Mouse (Mus musculus) spleen, embryonic (tissue): ENCODE results near the gene Cacnb4.

ENCODE experiments used
- CTCF ChIA-PET: fragments of 350-600 bp; sonication (Branson Sonifier 250); formaldehyde crosslinking; loops from one replicate; lab custom pipeline; 2022; lab: Charles Lee

The Cacnb4 gene

GRCm38 (mm10) chr2:52651547-52651946 lies 25.1 kb downstream of the Cacnb4 start:
- CTCF ChIA-PET, result no interaction called here

GRCm38 (mm10) chr2:52647255-52647998 lies 29.2 kb downstream of the Cacnb4 start:
- CTCF ChIA-PET, result no interaction called here

- CTCF ChIA-PET, result no interaction called here
Measured at GRCm38 (mm10) chr2:52643657-52644056, 33.0 kb downstream of the Cacnb4 start.

DNA sequence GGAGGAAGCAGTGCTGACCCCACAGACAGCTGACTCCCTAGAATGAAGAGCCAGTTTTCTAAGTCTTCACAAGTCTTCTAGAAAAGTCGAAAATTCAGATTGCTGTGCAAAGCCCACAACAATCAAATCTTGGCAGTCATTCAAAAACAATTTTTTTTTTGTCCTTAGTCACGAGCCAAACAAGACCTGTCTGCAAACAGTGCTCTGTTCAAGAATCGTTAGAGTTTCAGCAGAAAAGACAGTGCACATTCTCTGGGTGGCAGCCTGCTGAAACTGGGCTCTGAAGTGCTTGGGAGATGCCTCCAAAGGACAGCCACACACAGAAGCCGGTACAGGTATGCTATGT lies 37.1 kb downstream of the Cacnb4 start:
- CTCF ChIA-PET, result interaction anchor here (0.6 kb wide), 1 partner anchor 125 kb away, joined by 4 read pairs; no protein-coding TSS in a partner anchor

- CTCF ChIA-PET, result interaction anchor here (0.6 kb wide), 1 partner anchor 126 kb away, joined by 4 read pairs; no protein-coding TSS in a partner anchor
Measured at GRCm38 (mm10) chr2:52638857-52639529, 37.6 kb downstream of the Cacnb4 start.

- CTCF ChIA-PET, result no interaction called here
Measured at GRCm38 (mm10) chr2:52638226-52638625, 38.4 kb downstream of the Cacnb4 start.

DNA sequence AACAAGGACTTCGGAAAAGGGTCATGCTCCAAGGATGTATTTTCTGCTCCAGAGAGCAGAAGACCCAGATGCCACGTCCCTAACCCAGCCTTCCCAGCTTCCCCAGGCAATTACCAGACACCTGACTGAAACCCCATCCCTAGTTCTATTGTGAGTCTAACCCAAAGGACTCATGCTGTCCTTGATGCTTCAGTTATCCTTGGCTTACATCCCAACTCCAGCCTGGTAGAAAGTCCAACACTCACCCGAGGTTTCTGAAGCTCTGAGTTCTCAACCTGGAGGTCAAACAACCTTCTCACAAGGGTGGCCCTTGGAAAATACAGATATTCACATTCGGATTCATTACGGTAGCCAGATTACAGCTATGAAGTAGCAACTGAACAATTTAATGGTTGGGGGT lies 40.6 kb downstream of the Cacnb4 start:
- CTCF ChIA-PET, result no interaction called here

DNA sequence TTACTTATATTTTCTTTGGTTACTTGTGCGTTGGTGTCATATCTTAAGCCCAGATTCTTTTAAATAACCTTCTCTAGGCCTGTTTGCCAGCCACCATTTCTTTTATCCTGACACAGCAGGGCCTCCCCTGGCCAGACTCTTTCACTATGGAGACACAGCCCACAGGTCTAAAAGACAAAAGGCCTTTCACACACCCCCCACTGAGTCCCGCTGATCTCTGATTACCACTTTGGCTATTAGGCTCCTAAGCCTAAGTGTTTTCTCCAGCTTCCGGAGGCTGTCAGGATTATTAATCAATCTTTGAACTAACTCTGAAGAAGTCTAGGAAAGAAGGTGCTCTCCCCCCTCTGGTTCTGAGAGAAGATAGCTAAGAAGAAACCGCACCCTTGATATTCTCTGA lies 41.3 kb downstream of the Cacnb4 start:
- CTCF ChIA-PET, result no interaction called here

GRCm38 (mm10) chr2:52632880-52633279 lies 43.8 kb downstream of the Cacnb4 start:
- CTCF ChIA-PET, result no interaction called here

DNA sequence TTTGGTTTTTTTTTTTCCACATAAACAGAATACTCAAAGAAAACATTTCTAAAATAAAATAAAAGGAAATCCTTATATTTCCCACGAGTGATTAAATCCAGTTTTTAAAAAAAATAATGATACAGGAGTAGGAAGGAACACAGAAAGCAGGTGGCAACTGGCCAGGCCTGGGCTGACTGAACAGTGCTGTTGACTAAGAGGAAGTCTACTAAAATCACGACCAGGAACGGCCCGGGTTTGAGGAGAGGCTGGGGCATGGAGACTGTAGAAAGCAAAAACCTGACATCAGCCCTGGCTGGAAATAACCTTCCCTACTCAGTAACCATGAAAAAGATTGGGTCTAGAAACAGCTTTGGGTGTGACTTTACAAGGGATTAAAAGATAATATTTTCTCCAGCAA lies 48.4 kb downstream of the Cacnb4 start:
- CTCF ChIA-PET, result no interaction called here

DNA sequence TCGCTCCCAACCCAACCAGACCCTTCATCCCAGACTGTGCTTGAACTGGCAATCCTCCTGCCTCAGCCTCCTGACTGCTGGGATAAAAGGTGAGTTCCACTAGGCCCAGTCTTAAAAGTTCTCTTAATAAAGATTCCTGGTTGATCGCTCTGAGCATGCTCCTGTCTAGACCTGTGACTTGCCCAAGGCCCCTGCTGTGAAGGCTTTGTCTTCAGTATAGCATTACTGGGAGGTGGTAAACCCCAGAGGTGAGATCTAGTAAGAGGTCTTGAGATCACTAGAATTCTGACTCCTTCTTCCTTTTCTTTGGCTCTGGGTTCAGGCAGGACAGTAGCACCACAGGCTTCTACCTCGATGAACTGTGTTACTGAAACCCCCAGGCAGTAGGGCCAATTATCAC lies 50.4 kb downstream of the Cacnb4 start:
- CTCF ChIA-PET, result no interaction called here

DNA sequence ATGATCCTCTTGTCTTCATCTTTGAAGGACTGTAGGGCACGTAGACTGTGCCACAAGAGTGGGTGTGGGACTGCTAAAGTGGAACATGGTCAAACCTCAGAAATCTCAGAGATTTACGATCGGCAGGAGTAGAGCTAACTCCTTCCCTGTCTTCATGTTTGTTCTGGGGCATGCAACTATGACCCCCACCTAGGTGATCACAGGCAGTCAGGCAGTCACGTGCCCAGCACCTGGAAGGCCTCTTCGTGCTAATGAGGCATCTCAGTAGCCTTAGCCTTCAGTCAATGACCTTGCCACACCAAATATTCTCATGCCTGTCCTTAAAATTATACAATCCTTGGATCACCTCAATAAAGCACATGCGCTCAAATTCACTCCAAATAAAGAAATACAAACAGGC lies 50.9 kb downstream of the Cacnb4 start:
- CTCF ChIA-PET, result no interaction called here

GRCm38 (mm10) chr2:52623921-52624404 lies 52.7 kb downstream of the Cacnb4 start:
- CTCF ChIA-PET, result interaction anchor here (0.5 kb wide), 1 partner anchor 461 kb away, joined by 3 read pairs; no protein-coding TSS in a partner anchor

DNA sequence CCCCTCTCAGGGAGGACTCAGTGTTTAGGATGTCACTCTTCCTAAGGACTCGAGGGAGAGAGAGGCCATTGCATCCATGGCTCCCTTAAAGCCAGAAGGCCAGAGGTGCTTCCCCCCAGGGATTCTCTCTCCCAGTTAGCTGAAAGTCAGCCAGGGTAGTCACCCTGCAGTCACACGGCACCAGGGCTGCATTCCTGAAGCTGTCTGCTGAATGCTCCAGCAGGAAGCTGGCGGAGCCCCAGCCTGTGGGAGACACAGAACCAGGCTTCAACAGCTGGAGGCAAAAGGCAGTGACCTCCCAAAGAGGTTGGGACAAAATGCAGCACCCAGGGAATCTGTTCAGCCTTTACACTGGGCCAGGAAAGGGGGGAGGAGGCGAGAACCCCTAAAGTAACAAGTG lies 53.2 kb downstream of the Cacnb4 start:
- CTCF ChIA-PET, result no interaction called here

GRCm38 (mm10) chr2:52622616-52623015 lies 54.0 kb downstream of the Cacnb4 start:
- CTCF ChIA-PET, result no interaction called here

GRCm38 (mm10) chr2:52619406-52619974 lies 57.1 kb downstream of the Cacnb4 start:
- CTCF ChIA-PET, result no interaction called here

DNA sequence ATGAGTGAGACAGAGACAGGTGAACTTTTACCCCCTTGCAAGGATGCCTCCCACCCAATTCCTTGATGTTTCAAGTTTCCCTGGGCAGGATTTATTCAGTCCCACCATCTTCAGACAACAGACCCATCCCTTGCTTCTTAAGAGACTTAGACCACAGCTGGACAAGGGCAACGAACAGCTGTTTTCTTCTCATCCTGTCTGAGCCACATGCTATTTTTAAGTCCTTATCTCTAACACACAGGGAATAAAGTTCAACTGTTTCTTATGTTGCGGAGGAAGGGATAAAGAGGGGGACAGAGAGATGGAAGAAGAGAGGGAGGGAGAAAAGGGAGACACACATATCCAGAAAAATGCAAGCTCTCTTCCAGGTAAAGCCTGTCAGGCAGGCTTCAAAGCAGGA lies 57.8 kb downstream of the Cacnb4 start:
- CTCF ChIA-PET, result no interaction called here

DNA sequence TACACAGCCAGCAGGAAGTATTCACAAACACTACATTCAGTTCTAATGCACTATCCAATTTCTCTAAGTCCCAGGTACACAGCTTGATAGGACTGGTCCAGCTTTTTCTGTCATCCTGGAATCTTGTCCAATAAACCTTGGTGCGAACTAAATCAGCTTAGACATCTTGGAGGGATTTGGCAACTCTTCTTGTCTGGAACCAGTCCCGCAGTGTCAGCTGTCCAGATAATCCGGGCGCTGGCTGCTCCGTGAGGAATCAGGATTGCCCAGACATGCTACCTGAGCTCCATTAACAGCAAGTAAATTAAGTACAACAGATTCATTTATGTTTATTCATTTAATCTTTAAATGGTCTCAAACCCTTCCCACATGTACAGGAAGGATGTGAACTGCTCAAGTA lies 61.2 kb downstream of the Cacnb4 start:
- CTCF ChIA-PET, result interaction anchor here (0.7 kb wide), 1 partner anchor 330 kb away, joined by 4 read pairs; no protein-coding TSS in a partner anchor

DNA sequence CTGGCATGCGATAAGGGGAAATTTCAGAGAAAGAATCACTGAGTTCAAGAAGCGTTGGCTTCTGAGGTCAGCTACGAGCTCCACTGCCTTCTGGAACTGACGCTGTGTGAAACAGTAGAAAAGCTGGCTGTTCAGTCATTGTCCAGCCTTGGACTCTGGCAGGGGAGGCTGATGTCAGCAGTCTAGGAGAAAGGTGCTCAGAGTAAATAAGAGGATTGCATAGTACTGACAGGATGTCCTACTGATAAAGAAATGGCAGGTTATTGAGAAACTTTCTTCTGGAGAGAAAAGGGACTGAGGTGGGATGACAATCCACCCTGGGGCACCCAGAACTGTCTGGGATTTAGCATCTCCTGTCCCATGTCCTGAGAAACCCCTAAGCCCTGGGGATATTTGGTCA lies 62.7 kb downstream of the Cacnb4 start:
- CTCF ChIA-PET, result no interaction called here

GRCm38 (mm10) chr2:52609486-52609885 lies 67.1 kb downstream of the Cacnb4 start:
- CTCF ChIA-PET, result no interaction called here

GRCm38 (mm10) chr2:52607857-52608485 lies 68.7 kb downstream of the Cacnb4 start:
- CTCF ChIA-PET, result no interaction called here

DNA sequence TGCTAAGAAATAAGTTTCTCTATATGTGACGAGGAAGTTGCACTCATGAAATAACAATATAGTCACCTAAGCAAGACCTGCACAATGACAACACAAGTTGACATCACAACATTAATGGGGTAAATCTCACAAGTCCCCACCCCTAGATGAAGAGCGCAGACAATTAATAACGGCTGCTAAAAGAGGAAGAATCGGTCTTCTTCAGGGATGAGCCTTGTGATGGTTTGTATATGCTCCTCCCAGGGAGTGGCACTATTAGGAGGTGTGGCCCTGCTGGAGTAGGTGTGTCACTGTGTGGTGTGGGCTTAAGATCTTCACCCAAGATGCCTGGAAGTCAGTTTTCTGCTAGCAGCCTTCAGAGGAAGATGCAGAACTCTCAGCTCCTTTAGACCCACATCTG lies 70.3 kb downstream of the Cacnb4 start:
- CTCF ChIA-PET, result no interaction called here
